Mouse (Mus musculus) forebrain, embryonic 15.5 days (tissue): ENCODE measurements around the gene Ugt8a. TPM values are rescaled to one million over a fixed set of nuclear protein-coding genes. Genes with fewer than 3 reads are reported as not detected.
A peak's percentile ranks its signal among the peaks of the same experiment; 100 is the strongest.

Source experiments
- ATAC-seq: fragments of 200-750 bp; cut with Nextera tagmentation; replicated peaks from 2 replicates; pipeline ENCODE4 v1.8.0; 2017; ENCODE audit warnings: mild to moderate bottlenecking, moderate TSS enrichment, moderate library complexity
- H3K27ac ChIP-seq: fragments of 300-500 bp; sonication (generic); replicated peaks from 2 replicates; pipeline ENCODE4 v1.5.1; 2015; ENCODE audit warnings: mild to moderate bottlenecking, inconsistent platforms
- H3K27me3 ChIP-seq: fragments of 300-500 bp; sonication (generic); 2 replicates; pipeline ENCODE4 v1.6.1; 2015; ENCODE audit warnings: inconsistent platforms
- H3K36me3 ChIP-seq: fragments of 300-500 bp; sonication (generic); 2 replicates; pipeline ENCODE4 v1.6.1; 2015; ENCODE audit warnings: mild to moderate bottlenecking, inconsistent platforms
- H3K4me1 ChIP-seq: fragments of 300-500 bp; sonication (generic); 2 replicates; pipeline ENCODE4 v1.6.1; 2015; ENCODE audit warnings: inconsistent platforms
- H3K4me2 ChIP-seq: fragments of 300-500 bp; sonication (generic); replicated peaks from 2 replicates; pipeline ENCODE4 v1.6.1; 2015; ENCODE audit warnings: mild to moderate bottlenecking, inconsistent platforms
- H3K4me3 ChIP-seq: fragments of 300-500 bp; sonication (generic); 2 replicates; pipeline ENCODE4 v1.5.1; 2015; ENCODE audit warnings: mild to moderate bottlenecking, inconsistent platforms
- H3K9ac ChIP-seq: fragments of 300-500 bp; sonication (generic); replicated peaks from 2 replicates; pipeline ENCODE4 v1.6.1; 2015; ENCODE audit warnings: mild to moderate bottlenecking, inconsistent platforms
- H3K9me3 ChIP-seq: fragments of 300-500 bp; sonication (generic); 2 replicates; pipeline ENCODE4 v1.6.1; 2016; ENCODE audit warnings: inconsistent platforms
- WGBS: fragments of 180-500 bp; shearing (Covaris S2); methylation state at CpG from one replicate; pipeline ENCODE4 v1.1.7; 2015; ENCODE audit warnings: mixed read lengths; 5-methylcytosine and 5-hydroxymethylcytosine counted together
- polyA plus RNA-seq: library from polyadenylated mRNA; unstranded; fragments of >200 nt; fragmentation: Nextera tagmentation; extraction: Ambion mirVana; gene quantifications from 2 replicates; pipeline ENCODE4 v1.2.1, GENCODE M21; 2015

The Ugt8a gene
- polyA plus RNA-seq, 1 experiment from 2014 or later, result 2.4 TPM

- H3K4me2 ChIP-seq, result no peak overlapping the region
- H3K9ac ChIP-seq, result no peak overlapping the region
- H3K27ac ChIP-seq, result no peak overlapping the region
- WGBS, result 76% methylated on average over 4 of the region's 4 CpGs
- ATAC-seq, result no peak
- no peaks in the 10 kb centered on the region for H3K4me1 ChIP-seq
- H3K4me3 ChIP-seq, result no peak overlapping the region
- no peaks in the 10 kb centered on the region for H3K36me3 ChIP-seq
- H3K27me3 ChIP-seq, result no peaks in the 10 kb centered on the region
- H3K9me3 ChIP-seq, result no peaks in the 10 kb centered on the region
Observed at GRCm38 (mm10) chr3:125828051-125828450, 110.4 kb downstream of the Ugt8a start.

- no peak overlapping the region for H3K4me2 ChIP-seq
- no peaks in the 10 kb centered on the region for H3K9me3 ChIP-seq
- H3K27me3 ChIP-seq, result no peaks in the 10 kb centered on the region
- peak; percentile 60 for ATAC-seq
- no peak overlapping the region for H3K9ac ChIP-seq
- WGBS, result 74% methylated on average over 4 of the region's 4 CpGs
- no peak overlapping the region for H3K4me3 ChIP-seq
- H3K4me1 ChIP-seq, result no peaks in the 10 kb centered on the region
- no peak overlapping the region for H3K27ac ChIP-seq
- no peaks in the 10 kb centered on the region for H3K36me3 ChIP-seq
Observed at GRCm38 (mm10) chr3:125827256-125827655, 111.2 kb downstream of the Ugt8a start.

GRCm38 (mm10) chr3:125819741-125820140, 118.7 kb downstream of the Ugt8a start:
- H3K9ac ChIP-seq, result no peak overlapping the region
- no peaks in the 10 kb centered on the region for H3K27me3 ChIP-seq
- H3K4me2 ChIP-seq, result no peak overlapping the region
- H3K27ac ChIP-seq, result no peak overlapping the region
- ATAC-seq, result no peak
- H3K9me3 ChIP-seq, result no peaks in the 10 kb centered on the region
- H3K4me3 ChIP-seq, result no peak overlapping the region
- H3K4me1 ChIP-seq, result no peaks in the 10 kb centered on the region
- no peaks in the 10 kb centered on the region for H3K36me3 ChIP-seq
